Mouse (Mus musculus) central nervous system, embryonic 11.5 days (tissue): Measurements from ENCODE around the gene Mettl14. TPM values are rescaled to one million over a fixed set of nuclear protein-coding genes. Genes with fewer than 3 reads are reported as not detected.

ENCODE experiments used
- polyA plus RNA-seq: library from polyadenylated mRNA; depleted of rRNA; stranded (reverse); fragments of >200 nt; gene quantifications from 2 replicates; pipeline ENCODE4 v1.2.3, GENCODE M21; 2012; rRNA removed

Mettl14 gene
- 23.7 and 31.9 TPM in 2 replicates for polyA plus RNA-seq

DNA sequence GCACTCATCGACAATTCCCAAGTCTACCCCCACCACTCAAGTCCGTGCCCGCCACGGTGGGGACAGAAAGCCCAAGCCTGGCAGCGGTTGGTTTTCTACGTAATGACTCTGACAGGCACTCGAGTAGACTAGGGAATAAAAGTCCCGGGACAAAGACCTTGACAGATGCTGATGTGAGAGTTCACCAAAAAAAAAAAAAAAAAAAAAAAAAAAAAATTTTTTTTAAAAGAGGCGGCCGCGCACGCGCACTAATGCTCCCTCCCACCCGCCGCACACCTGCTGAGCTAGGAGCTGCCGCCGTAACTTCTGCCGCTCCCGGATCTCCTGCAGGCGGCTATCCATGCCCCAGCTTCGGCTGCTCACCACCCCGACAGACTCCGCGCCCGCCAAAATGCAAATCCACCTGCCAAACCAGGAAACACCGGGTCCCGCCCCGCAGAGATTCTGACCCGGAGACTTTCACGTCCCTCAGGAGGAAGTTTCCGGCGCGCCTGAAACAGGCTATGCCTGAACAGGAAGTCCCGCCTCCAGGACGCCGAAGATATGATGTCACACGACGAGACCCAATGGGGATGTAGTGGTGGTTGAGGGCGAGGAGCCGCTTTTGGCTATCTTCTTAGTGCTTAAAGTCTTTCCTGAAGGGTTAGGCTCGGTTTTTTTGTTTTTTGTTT lies at the start of gene Mettl14:
Gene Mettl14, minus strand, starts transcription at position 623 of the 671 bp plus-strand sequence.

Other genes with a start within 250 kb of the Mettl14 start
- gene Synpo2, start 150.0 kb downstream of the Mettl14 start, polyA plus RNA-seq: 2.2 and 4.0 TPM in 2 replicates
- gene Sec24d, start 118.7 kb downstream of the Mettl14 start, polyA plus RNA-seq: 8.7 and 21.0 TPM in 2 replicates
- 4.5 and 6.3 TPM in 2 replicates for gene Prss12, start 60.8 kb upstream of the Mettl14 start, polyA plus RNA-seq